Comparison of ENCODE assay signal across 8 mouse cellular contexts in genomic region chr14:99894708-99895383, GRCm38 (mm10).
DNase-seq lines count a peak whose midpoint lies in the region; ATAC-seq and TF ChIP-seq lines count a peak whose summit lies in the region.

No protein-coding gene starts in this region.

- H3K4me1 ChIP-seq in intestine, postnatal 0 days (replicated peaks; ENCODE audit: control insufficient read depth, insufficient read depth, low read length), result no peaks in the 10 kb centered on the region
- H3K4me1 ChIP-seq in midbrain, embryonic 12.5 days, result no peaks in the 10 kb centered on the region

- H3K4me3 ChIP-seq in gastrocnemius, adult 2 months, result peak overlapping the region; percentile 14; the same call in 1 of the 2 replicates
- no peak overlapping the region for H3K4me3 ChIP-seq in intestine, postnatal 0 days (ENCODE audit: low read depth, low read length)
- H3K4me3 ChIP-seq in midbrain, embryonic 12.5 days, result no peak overlapping the region

- 16% methylated on average over 7 of the region's 7 CpGs for WGBS in intestine, postnatal 0 days
- WGBS in midbrain, embryonic 12.5 days, result 21% methylated on average over 7 of the region's 7 CpGs

- DNase-seq in urinary bladder, adult 18-20 months (ENCODE audit: low spot score in 2 of 2), result peak; percentile 8 to 32
- DNase-seq in urinary bladder, adult 2 months (ENCODE audit: low spot score), result no peak
- peak; percentile 40 to 70 for DNase-seq in cerebellum, postnatal 4 days (ENCODE audit: low spot score in 2 of 2)
- DNase-seq in gastrocnemius, adult 2 months, result peak; percentile 61
- DNase-seq in left cerebral cortex, postnatal 14 days (ENCODE audit: low spot score in 2 of 2), result peak; percentile 87 to 88
- peak; percentile 10 to 42 for DNase-seq in spleen, postnatal 10 days (ENCODE audit: low spot score in 2 of 2)

- no peak overlapping the region for H3K9ac ChIP-seq in intestine, postnatal 0 days (ENCODE audit: low read depth, low read length)
- no peak overlapping the region for H3K9ac ChIP-seq in midbrain, embryonic 12.5 days (replicated peaks)

- H3K4me2 ChIP-seq in intestine, postnatal 0 days (replicated peaks; ENCODE audit: low read depth), result no peak overlapping the region
- H3K4me2 ChIP-seq in midbrain, embryonic 12.5 days (replicated peaks), result no peak overlapping the region

- H3K36me3 ChIP-seq in intestine, postnatal 0 days (ENCODE audit: control insufficient read depth, insufficient read depth), result no peaks in the 10 kb centered on the region
- 0 out of 2 replicates have a peak, but pooled peaks cover 3% of the 10 kb centered on the region for H3K36me3 ChIP-seq in midbrain, embryonic 12.5 days

- H3K27ac ChIP-seq in gastrocnemius, adult 2 months, result no peak overlapping the region
- no peak overlapping the region for H3K27ac ChIP-seq in intestine, postnatal 0 days (ENCODE audit: low read depth, low read length)
- no peak overlapping the region for H3K27ac ChIP-seq in midbrain, embryonic 12.5 days (replicated peaks)

- intact Hi-C loops in gastrocnemius, adult 2 months (cut with DNase I), result loop anchor here (10.0 kb wide), 1 partner anchor 600 kb away; the partner anchor contains the start of gene Klf5
- intact Hi-C loops in left cerebral cortex, postnatal 14 days (cut with DNase I), result loop anchor here (1.0 to 5.0 kb wide), 2 partner anchors 598 to 753 kb away; partner anchors contain the start of gene Klf5

- H3K9me3 ChIP-seq in intestine, postnatal 0 days (ENCODE audit: control insufficient read depth), result no peaks in the 10 kb centered on the region
- no peaks in the 10 kb centered on the region for H3K9me3 ChIP-seq in midbrain, embryonic 12.5 days

- H3K27me3 ChIP-seq in intestine, postnatal 0 days (replicated peaks; ENCODE audit: control insufficient read depth, insufficient read depth, low read length), result no peaks in the 10 kb centered on the region
- no peaks in the 10 kb centered on the region for H3K27me3 ChIP-seq in midbrain, embryonic 12.5 days

- peak; percentile 99 for TF ChIP-seq CTCF in gastrocnemius, adult 2 months (IDR thresholded peaks at IDR 0.05)
- peak; percentile 97 for TF ChIP-seq CTCF in intestine, postnatal 0 days (IDR thresholded peaks at IDR 0.05; ENCODE audit: low read depth)

- ATAC-seq in intestine, postnatal 0 days, result peak; percentile 60; the same call in 1 of the 2 replicates
- ATAC-seq in midbrain, embryonic 12.5 days (ENCODE audit: low FRiP score, low read depth), result peak; percentile 77
